ENCODE assay signal across 9 mouse cellular contexts in the genomic region with DNA sequence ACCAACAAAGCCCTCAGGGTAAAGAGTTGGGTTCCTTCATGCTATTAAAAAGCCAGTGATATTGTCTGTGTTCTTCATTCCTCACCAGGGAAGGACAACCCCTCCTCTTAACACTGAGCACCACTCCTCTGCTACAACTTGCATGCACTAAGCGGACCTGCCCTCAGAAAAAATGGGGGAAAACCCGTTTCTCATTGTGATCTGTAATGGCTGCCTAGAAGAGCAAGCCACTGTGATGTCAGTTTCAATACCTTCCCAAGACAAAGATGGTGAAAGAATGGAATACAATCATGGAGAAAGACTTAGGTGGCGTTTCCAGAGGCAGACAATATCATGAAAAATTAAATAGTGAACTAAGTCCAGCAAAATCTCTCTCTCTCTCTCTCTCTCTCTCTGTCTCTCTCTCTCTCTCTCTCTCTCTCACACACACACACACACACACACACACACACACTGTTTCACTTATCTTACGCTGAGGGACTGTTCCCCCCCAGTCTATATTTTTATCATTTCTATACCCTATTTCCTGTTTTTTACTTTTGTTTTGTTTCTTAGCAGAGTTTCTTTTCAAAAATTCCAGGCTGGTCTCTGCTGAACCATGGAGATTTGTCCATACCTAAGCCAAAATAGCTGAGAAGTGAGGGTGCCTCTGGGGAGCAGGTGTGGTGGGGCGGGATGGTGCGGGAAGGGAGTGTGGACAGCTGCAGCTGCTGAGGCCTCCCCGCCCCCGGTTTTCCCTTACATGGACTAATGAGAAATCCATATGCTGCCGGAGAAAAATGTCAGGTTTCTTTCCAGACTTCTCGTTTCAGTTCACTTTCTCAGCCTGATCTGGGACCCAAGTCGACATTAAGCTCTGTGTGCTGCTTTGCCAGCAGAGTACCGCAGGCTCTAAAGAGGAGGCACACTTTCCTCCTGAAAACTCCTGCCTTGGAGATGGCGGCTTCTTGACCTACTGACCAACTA. TPM values are rescaled to one million over a fixed set of nuclear protein-coding genes. Genes with fewer than 3 reads are reported as not detected.
DNase-seq lines count a peak whose midpoint lies in the region; ATAC-seq and TF ChIP-seq lines count a peak whose summit lies in the region.
"Had no signal": no experiment of that assay in that cellular context is flagged by ENCODE, and none has a peak within 500 bp of the region (broad histone marks: within the 10 kb centered on the region; RNA-seq: fewer than 3 reads in every experiment).

No protein-coding gene starts in this region.

- no peak overlapping the region for H3K9ac ChIP-seq in embryonic facial prominence, embryonic 15.5 days

- peaks cover 32% of the 10 kb centered on the region for H3K4me1 ChIP-seq in embryonic facial prominence, embryonic 15.5 days

- H3K4me3 ChIP-seq in embryonic facial prominence, embryonic 15.5 days (replicated peaks) = no peak overlapping the region
- H3K4me3 ChIP-seq in layer of hippocampus, adult 2 months = no peak overlapping the region

- 0 out of 2 replicates have a peak overlapping the region, but pooled peaks have one; percentile 19 for H3K4me2 ChIP-seq in embryonic facial prominence, embryonic 15.5 days (replicated peaks)

- peak overlapping the region; percentile 89 for H3K27ac ChIP-seq in embryonic facial prominence, embryonic 15.5 days (replicated peaks)
- H3K27ac ChIP-seq in layer of hippocampus, adult 2 months = no peak overlapping the region

- peak; percentile 33 for DNase-seq in layer of hippocampus, adult 9-11 months
- no peak for DNase-seq in layer of hippocampus, postnatal 10 days (ENCODE audit: low spot score in 2 of 2)
- DNase-seq in heart, postnatal 36 days = peak; percentile 28 to 40
- DNase-seq in layer of hippocampus, adult 2 months (ENCODE audit: low spot score in 2 of 2) = no peak
- DNase-seq in ovary, postnatal 10 days (ENCODE audit: low spot score) = no peak

- 29% methylated on average over 13 of the region's 13 CpGs for WGBS in embryonic facial prominence, embryonic 15.5 days

- no peak for TF ChIP-seq CTCF in layer of hippocampus, adult 2 months (conservative IDR thresholded peaks at IDR 0.05)

- ATAC-seq in embryonic facial prominence, embryonic 15.5 days (ENCODE audit: insufficient number of reproducible peaks, low FRiP score, low TSS enrichment, low read depth) = peak; percentile 90
- ATAC-seq in megakaryocyte progenitor cell, adult 5-6 weeks (replicated peaks; ENCODE audit: poor library complexity) = peak; percentile 52
- no peak for ATAC-seq in cerebellum, adult (ENCODE audit: insufficient number of reproducible peaks, low FRiP score, low TSS enrichment)

- intact Hi-C loops in heart, postnatal 36 days (cut with DNase I) = no loop called here

- no peaks in the 10 kb centered on the region for H3K9me3 ChIP-seq in embryonic facial prominence, embryonic 15.5 days (replicated peaks)
- H3K9me3 ChIP-seq: G1E had no signal

- no peaks in the 10 kb centered on the region for H3K27me3 ChIP-seq in embryonic facial prominence, embryonic 15.5 days

- no peaks in the 10 kb centered on the region for H3K36me3 ChIP-seq in embryonic facial prominence, embryonic 15.5 days

RNA-seq across cellular contexts. Expression of a gene that starts 11.3 kb away (rescaled TPM):
- 1 to 10 TPM; 5.7 to 7.0 TPM for total RNA-seq in layer of hippocampus, postnatal 10 days (2021)
- 30.9 and 33.1 TPM in 2 replicates for polyA plus RNA-seq in embryonic facial prominence, embryonic 15.5 days (2015; fragmentation: Nextera tagmentation; extraction: Ambion mirVana)
- 1 to 10 TPM; 2.5 to 2.7 TPM for total RNA-seq in heart, postnatal 36 days (2021)
- 7.5 and 10.2 TPM in 2 replicates for total RNA-seq in megakaryocyte progenitor cell, adult 5-6 weeks (2015)
- total RNA-seq in megakaryocyte progenitor cell, adult 5-6 weeks (2017) = 5.2 and 8.4 TPM in 2 replicates
- total RNA-seq in layer of hippocampus, adult 2 months (2021) = 1 to 10 TPM; 7.3 to 7.7 TPM

RNA-seq across cellular contexts. Expression of a gene that starts 41.1 kb away (rescaled TPM):
- total RNA-seq in layer of hippocampus, postnatal 10 days (2021) = 10 to 100 TPM; 77.2 to 86.6 TPM
- polyA plus RNA-seq in embryonic facial prominence, embryonic 15.5 days (2015; fragmentation: Nextera tagmentation; extraction: Ambion mirVana) = 1,312 and 1,376 TPM in 2 replicates
- total RNA-seq in heart, postnatal 36 days (2021) = 10 to 100 TPM; 12.0 to 15.5 TPM
- total RNA-seq in megakaryocyte progenitor cell, adult 5-6 weeks (2015) = not detected in 2 replicates
- total RNA-seq in megakaryocyte progenitor cell, adult 5-6 weeks (2017) = 0.12 TPM in 1 of 2 replicates, not detected in the other
- total RNA-seq in layer of hippocampus, adult 2 months (2021) = 10 to 100 TPM; 45.2 to 47.5 TPM

RNA-seq across cellular contexts. Expression of a gene that starts 43.2 kb away (rescaled TPM):
- not detected for total RNA-seq in layer of hippocampus, postnatal 10 days (2021)
- 0.98 and 1.2 TPM in 2 replicates for polyA plus RNA-seq in embryonic facial prominence, embryonic 15.5 days (2015; fragmentation: Nextera tagmentation; extraction: Ambion mirVana)
- total RNA-seq in heart, postnatal 36 days (2021) = under 1 TPM in 1 of 2 experiments, not detected in 1; 0.27 TPM
- total RNA-seq in megakaryocyte progenitor cell, adult 5-6 weeks (2015) = not detected in 2 replicates
- total RNA-seq in megakaryocyte progenitor cell, adult 5-6 weeks (2017) = not detected in 2 replicates
- not detected for total RNA-seq in layer of hippocampus, adult 2 months (2021)
- total RNA-seq: G1E had no signal
- polyA plus RNA-seq: G1E had no signal

Comparison
In these comparisons a context has a peak if more than half of its experiments do, and no peak if none do; other contexts are left out.
1. DNase-seq: peak in layer of hippocampus, adult 9-11 months (single experiment) and heart, postnatal 36 days (2 of 2); none in layer of hippocampus, postnatal 10 days (0 of 2), layer of hippocampus, adult 2 months (0 of 2) and ovary, postnatal 10 days (single experiment).
2. RNA of a gene that starts 41.1 kb away (total RNA-seq): 77.2 to 86.6 TPM in layer of hippocampus, postnatal 10 days, 45.2 to 47.5 TPM in layer of hippocampus, adult 2 months and 12.0 to 15.5 TPM in heart, postnatal 36 days; 0.12 TPM in megakaryocyte progenitor cell, adult 5-6 weeks; every median in the first group is over 10 times any median in the second.